Mouse (Mus musculus) NIH3T3 (cell line): ENCODE results near the gene Eri3.

ENCODE experiments used
- DNase-seq: peaks from one replicate; pipeline ENCODE4 v3.0.0-alpha.2; 2012; ENCODE audit warnings: low read depth

Gene Eri3

DNA sequence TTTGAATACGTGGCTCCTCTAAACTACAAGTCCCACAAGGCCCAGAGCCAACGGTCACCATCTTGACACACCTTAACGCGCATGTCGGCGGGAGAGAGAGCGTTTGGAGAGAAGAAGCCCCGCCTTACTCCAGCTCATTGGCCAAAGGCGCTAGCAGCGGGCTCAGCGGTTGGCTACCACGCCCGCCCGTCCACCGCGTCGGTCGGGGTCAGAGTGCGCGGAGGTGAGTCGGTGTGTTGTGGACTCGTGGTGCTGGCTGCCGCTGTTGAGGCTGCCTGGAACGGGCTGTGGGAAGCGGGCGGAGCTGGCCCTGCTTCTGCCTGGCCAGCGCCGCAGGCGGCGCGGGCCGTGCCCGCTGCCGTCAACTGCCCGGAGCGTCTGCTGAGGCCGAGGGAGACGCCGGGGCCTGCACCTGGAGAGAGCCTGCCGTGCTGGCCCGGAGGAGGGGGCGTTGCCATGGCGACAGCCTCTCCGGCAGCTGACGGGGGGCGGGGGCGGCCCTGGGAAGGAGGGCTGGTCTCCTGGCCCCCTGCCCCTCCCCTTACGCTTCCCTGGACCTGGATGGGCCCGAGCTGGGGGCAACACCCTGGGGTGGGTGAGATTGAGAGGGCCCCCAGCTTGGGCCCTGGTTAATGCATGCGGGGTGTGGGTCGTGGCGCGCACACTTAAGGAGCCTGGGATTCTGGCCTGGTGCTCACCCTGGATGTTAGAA lies at the start of gene Eri3:
Eri3 (plus strand) TSS at position 226 of the 712 bp plus-strand sequence.
- DNase-seq, result peak; percentile 100

DNA sequence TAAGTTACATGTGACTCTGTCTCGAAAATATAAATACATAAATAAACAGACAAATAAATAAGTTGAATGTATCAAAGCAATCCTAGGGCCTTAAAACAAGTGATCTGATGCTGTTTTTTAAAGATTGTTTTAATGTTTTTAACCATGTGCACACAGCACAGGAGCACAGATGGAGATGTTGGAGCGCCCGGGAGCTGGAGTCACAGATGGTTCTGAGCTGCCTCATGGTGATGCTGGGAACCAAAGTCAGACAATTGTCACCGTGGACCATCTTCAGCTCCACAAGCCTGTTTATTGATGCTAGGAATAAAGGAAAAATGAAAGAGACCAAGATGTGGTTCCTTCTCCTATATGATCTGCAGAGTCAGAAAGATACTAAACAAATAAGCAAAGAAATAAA lies 31.9 kb upstream of the Eri3 start:
- no peak for DNase-seq

DNA sequence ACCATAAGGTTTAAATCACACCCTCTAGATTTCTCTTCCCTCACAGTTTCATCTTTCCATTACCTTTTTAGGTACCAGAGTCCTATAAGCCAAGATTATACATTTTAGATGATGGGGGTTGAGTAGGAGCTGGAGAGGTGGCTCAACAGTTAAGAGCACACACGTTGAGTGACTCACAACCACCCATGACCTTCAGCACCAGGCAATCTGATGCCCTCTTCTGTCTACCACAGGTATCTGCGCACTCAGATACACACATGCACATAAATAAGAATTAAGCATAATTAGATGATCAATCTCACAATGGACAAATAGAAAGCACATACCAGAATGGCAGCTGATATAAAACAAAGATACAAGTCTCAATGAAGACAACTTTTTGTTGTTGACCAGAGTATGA lies 28.8 kb upstream of the Eri3 start:
- DNase-seq, result no peak

- DNase-seq, result no peak
These were observed 24.2 kb upstream of the Eri3 start for GRCm38 (mm10) chr4:117525990-117526389.

DNA sequence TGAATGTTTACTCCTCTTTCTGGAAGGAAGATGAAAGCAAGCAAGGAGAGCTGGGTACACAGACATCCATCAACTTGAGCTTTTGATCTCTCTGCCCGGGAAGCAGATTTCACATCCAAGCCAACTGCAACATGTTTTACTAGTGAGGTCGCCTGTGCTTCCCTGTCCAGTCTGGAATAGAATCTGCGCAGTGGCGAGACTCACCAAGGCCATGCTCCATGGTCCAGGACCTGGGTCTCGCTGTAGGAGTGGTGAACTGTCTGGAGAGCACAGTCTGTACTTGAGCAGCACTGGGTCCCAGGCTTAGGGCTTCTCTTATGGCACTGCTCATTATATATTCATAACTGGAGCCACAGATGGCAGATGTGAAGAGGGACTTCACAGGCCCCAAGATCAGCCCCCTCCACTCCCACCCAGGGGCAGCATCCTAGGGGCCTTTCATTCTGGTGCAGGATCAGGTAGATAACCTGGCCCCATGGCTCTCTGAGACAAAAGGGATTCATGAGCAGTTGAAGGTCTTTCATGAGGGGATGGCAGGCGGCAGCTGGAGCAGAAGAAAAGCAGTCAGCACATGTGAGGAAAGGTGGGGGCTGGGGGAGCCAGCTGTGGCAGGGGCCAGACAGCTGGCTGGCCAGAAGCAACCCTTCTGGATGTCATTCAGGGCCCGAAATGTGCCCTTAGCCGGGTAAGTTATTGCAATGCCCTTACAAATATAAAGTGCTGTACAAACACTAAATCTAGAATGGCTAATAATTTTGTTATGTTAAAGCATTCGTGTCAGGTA lies 22.9 kb upstream of the Eri3 start:
- DNase-seq, result no peak

DNA sequence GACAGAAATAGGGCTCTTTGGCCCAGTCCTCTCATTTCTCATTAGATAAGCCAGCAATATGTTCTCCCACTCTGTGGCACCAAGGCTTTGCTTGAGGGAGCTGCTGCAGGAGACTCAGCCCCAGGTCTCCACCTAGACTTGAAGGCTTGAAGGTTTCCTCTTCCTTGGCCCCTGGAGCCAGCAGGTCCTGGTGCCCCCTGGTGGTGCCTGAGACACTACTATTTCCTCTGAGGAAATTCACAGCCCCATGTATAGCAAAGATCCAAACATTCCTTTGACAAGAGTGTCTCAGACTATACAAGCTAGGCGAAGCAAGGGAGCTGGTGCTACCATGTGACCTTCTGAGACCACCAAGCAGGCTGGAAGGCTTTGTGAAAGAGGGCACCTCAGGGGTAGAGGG lies 22.2 kb upstream of the Eri3 start:
- DNase-seq, result peak; percentile 76

GRCm38 (mm10) chr4:117529843-117530242 lies 20.3 kb upstream of the Eri3 start:
- DNase-seq, result no peak

- DNase-seq, result no peak
These were observed 14.5 kb upstream of the Eri3 start for GRCm38 (mm10) chr4:117535496-117536200.

DNA sequence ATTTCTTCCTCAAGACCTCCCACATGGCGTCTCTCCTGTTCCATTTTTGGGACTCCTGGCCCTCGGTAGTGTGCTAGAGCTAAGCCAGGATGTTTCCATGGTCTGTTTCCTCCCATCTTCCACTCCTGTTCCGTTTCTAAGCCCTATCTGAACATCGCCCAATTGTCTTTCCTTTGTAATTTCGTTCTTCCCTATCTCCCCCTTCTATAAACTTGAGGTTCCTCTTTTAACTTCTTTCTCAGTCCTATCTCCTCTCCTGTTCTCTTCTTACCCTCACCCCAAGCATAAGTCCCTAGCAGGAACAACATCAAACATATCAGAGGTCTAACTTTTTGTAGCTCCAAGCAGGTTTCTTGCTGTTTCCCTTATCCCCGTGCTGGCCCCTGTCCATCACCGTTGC lies 13.2 kb upstream of the Eri3 start:
- DNase-seq, result no peak

GRCm38 (mm10) chr4:117539329-117539980 lies 10.7 kb upstream of the Eri3 start:
- no peak for DNase-seq

GRCm38 (mm10) chr4:117540571-117540970 lies 9.6 kb upstream of the Eri3 start:
- no peak for DNase-seq

DNA sequence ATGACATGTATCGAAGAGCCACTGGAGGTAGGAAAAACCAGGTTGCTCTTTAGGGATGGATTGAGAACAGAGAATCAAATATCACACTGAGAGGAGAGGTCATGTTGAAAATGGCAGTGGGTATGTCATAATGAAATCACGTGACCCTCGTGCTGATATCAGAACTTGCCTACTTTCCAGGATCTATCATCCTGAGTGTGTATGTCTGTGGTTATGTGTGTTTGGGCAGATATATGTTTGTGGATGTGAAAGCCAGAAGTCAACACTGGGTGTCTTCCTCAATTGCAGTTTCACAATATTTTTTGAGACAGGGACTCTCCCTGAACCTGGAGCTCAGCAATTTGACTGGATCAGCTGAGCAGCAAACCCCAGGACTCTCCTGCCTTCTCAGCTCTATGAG lies 4.7 kb upstream of the Eri3 start:
- no peak for DNase-seq

DNA sequence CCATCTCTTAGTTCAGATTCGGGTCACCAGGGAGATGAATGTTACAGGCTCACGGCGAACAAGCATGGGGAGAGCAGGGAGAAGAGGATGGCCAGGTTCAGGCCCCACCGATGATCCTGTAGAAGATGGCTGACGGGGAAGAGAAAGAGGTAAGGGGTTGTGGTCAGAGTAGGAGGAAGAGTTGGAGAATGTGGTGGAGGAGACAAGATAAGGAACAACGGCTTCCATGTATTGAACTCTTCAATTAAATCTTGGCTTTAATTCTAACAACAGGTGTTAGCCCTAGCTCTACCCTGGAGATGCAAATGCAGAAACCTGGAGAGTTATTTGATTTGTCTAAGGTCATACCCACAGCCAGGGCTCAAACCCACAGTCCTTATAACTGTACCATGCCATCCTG lies 3.5 kb upstream of the Eri3 start:
- DNase-seq, result no peak

- DNase-seq, result peak; percentile 66
These were observed 589 bp upstream of the Eri3 start for GRCm38 (mm10) chr4:117549576-117549975.

GRCm38 (mm10) chr4:117551144-117552000 lies 1.2 kb downstream of the Eri3 start:
- DNase-seq, result peak; percentile 90

DNA sequence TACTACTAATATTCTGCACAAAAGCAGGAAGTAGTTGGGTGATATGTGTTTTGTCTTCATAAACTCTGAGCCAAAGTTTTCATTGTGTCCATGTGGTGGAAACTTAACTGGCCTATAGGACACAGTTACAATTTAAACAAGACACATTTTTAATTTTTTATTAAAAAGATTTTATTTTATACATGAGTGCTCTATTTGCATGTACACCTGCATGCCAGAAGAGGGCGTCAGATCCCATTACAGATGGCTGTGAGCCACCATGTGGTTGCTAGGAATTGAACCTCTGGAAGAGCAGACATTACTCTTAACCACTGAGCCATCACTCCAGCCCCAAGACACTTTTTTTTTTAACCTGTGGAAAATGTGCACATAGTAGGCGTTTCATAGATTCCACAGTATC lies 5.3 kb downstream of the Eri3 start:
- no peak for DNase-seq

GRCm38 (mm10) chr4:117556372-117556771 lies 6.2 kb downstream of the Eri3 start:
- DNase-seq, result no peak

GRCm38 (mm10) chr4:117557068-117557645 lies 7.0 kb downstream of the Eri3 start:
- no peak for DNase-seq

GRCm38 (mm10) chr4:117563967-117564366 lies 13.8 kb downstream of the Eri3 start:
- DNase-seq, result no peak

DNA sequence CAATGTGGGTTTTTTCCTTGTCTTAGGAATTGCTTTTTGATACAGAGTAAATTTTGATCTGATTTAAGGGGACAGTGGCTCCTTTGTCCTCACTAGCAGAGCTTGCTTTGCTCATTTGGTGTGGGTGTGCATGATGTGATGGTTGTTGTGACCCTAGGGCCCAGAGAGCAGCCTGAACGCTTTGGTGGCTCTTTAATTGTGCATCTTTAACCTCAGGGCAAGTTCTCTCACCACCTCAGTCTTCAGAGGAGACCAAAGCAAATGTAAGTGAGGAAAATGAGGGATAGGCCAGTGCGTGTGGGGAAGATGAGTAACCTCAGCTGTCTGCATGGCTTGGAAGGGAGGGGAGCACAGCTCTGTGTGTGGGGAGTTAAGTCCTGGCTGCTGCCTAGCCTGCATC lies 18.7 kb downstream of the Eri3 start:
- DNase-seq, result no peak

GRCm38 (mm10) chr4:117570964-117571363 lies 20.8 kb downstream of the Eri3 start:
- DNase-seq, result no peak
